ENCODE assay signal across 9 mouse cellular contexts in genomic region chr6:126141472-126141871, GRCm38 (mm10). TPM values are rescaled to one million over a fixed set of nuclear protein-coding genes. Genes with fewer than 3 reads are reported as not detected.
A peak's percentile ranks its signal among the peaks of the same experiment; 100 is the strongest.
DNase-seq lines count a peak whose midpoint lies in the region; TF ChIP-seq lines count a peak whose summit lies in the region.
"Had no signal": no experiment of that assay in that cellular context is flagged by ENCODE, and none has a peak within 500 bp of the region (broad histone marks: within the 10 kb centered on the region; RNA-seq: fewer than 3 reads in every experiment).

No protein-coding gene starts in this region.

- DNase-seq in embryo, embryonic 11 days, result peak; percentile 27
- DNase-seq in embryo, embryonic 10.5 days (ENCODE audit: low spot score), result no peak
- DNase-seq in gastrocnemius, postnatal 25 days, result peak; percentile 39
- DNase-seq in kidney, adult 2 months, result peak; percentile 84
- DNase-seq in lung, postnatal 25 days (ENCODE audit: low spot score), result peak; percentile 54
- no peak for DNase-seq in right cerebral cortex, postnatal 25 days
- DNase-seq in layer of hippocampus, adult 9-11 months, result no peak
- no peak for DNase-seq in layer of hippocampus, adult 18-20 months (ENCODE audit: low spot score in 2 of 2)

- H3K27ac ChIP-seq in kidney, adult 2 months (ENCODE audit: insufficient read depth, low read depth, low read length), result peak overlapping the region; percentile 89
- H3K27ac ChIP-seq: liver, embryonic 14.5 days had no signal

- no peak for TF ChIP-seq CTCF in kidney, adult 2 months (conservative IDR thresholded peaks at IDR 0.05; ENCODE audit: insufficient read depth, insufficient read length, low read depth, low read length)

- TF ChIP-seq POLR2A in kidney, adult 2 months (IDR thresholded peaks at IDR 0.05; ENCODE audit: low read depth, low read length), result no peak

- peaks cover 7% of the 10 kb centered on the region; the same call in 1 of the 2 replicates for H3K4me1 ChIP-seq in kidney, adult 2 months (ENCODE audit: control insufficient read depth, insufficient read depth, low read length)

- 46% methylated on average over 13 of the region's 13 CpGs for WGBS in kidney, adult 2 months

- H3K36me3 ChIP-seq in kidney, adult 2 months (ENCODE audit: control insufficient read depth, insufficient read depth, low read length), result no peaks in the 10 kb centered on the region

- no peaks in the 10 kb centered on the region for H3K27me3 ChIP-seq in kidney, adult 2 months (replicated peaks; ENCODE audit: control insufficient read depth, insufficient read depth, low read length)

- H3K4me3 ChIP-seq in kidney, adult 2 months (ENCODE audit: insufficient read depth, low read depth, low read length), result no peak overlapping the region

RNA-seq across cellular contexts. Expression of gene Ntf3, which starts 25.2 kb away (rescaled TPM):
- 1 to 10 TPM; 1.2 to 1.4 TPM for total RNA-seq in gastrocnemius, postnatal 25 days (2021)
- polyA plus RNA-seq in kidney, adult 2 months (2012; rRNA removed), result 3.4 and 4.1 TPM in 2 replicates
- total RNA-seq in layer of hippocampus, adult 18-20 months (2021), result 10 to 100 TPM; 12.2 to 13.6 TPM

Comparison
In these comparisons a context has a peak if more than half of its experiments do, and no peak if none do; other contexts are left out.
1. DNase-seq: peak in embryo, embryonic 11 days (single experiment), gastrocnemius, postnatal 25 days (single experiment), kidney, adult 2 months (single experiment) and lung, postnatal 25 days (single experiment); none in embryo, embryonic 10.5 days (single experiment), right cerebral cortex, postnatal 25 days (single experiment), layer of hippocampus, adult 9-11 months (single experiment) and layer of hippocampus, adult 18-20 months (0 of 2).
2. RNA of gene Ntf3, which starts 25.2 kb away (total RNA-seq): 12.2 to 13.6 TPM in layer of hippocampus, adult 18-20 months; 1.2 to 1.4 TPM in gastrocnemius, postnatal 25 days; every median in the first group is over 4 times any median in the second.